Mouse (Mus musculus) testis, adult 2 months (tissue): Measurements from ENCODE around the gene Ripply3.

Experiments used
- CTCF ChIP-seq: fragments of 200-500 bp; IDR thresholded peaks from 2 replicates; pipeline ENCODE4 v1.5.1; 2012; ENCODE audit warnings: low read depth, mild to moderate bottlenecking, inconsistent platforms, low read length, moderate library complexity; ENCODE audit not compliant: control insufficient read depth, insufficient read depth, insufficient replicate concordance
- POLR2A ChIP-seq: fragments of 200-500 bp; IDR thresholded peaks from 2 replicates; pipeline ENCODE4 v1.6.1; 2012; ENCODE audit warnings: low read depth, mild to moderate bottlenecking, inconsistent platforms, low read length, moderate library complexity; ENCODE audit not compliant: control insufficient read depth

GRCm38 (mm10) chr16:94356776-94357494 lies 28.7 kb downstream of the Ripply3 start:
- TF ChIP-seq CTCF (no peak), POLR2A (no peak)
